Mouse (Mus musculus) myocyte (in vitro differentiated cells): ENCODE measurements around the gene Asb13.

Experiments
- E2F4 ChIP-seq: IDR thresholded peaks from one replicate; pipeline ENCODE4 v1.6.1; 2011; ENCODE audit warnings: mild to moderate bottlenecking, control low read depth, moderate library complexity; ENCODE audit not compliant: insufficient read depth
- MAX ChIP-seq: IDR thresholded peaks from one replicate; pipeline ENCODE4 v1.6.1; 2011; ENCODE audit warnings: low read depth, mild to moderate bottlenecking, control low read depth
- MYOD1 ChIP-seq, 3 experiments: IDR thresholded peaks; one replicate each; pipeline ENCODE4 v1.6.1; 2011; ENCODE audit warnings: control low read depth in 2 of 3, low read depth in 2 of 3, mild to moderate bottlenecking in 2 of 3, moderate library complexity in 1 of 3; ENCODE audit not compliant: insufficient read length in 2 of 3, control insufficient read depth in 1 of 3
- MYOG ChIP-seq, 3 experiments: IDR thresholded peaks; one replicate each; pipeline ENCODE4 v1.6.1; 2011; ENCODE audit warnings: control low read depth in 2 of 3, low read depth in 2 of 3, mild to moderate bottlenecking in 2 of 3; ENCODE audit not compliant: insufficient read length in 2 of 3, control insufficient read depth in 1 of 3, insufficient read depth in 1 of 3
- POLR2A ChIP-seq: IDR thresholded peaks from one replicate; pipeline ENCODE4 v1.6.1; 2011; ENCODE audit warnings: low read depth, mild to moderate bottlenecking, control low read depth, moderate library complexity; ENCODE audit not compliant: insufficient read length
- POLR2AphosphoS2 ChIP-seq: IDR thresholded peaks from one replicate; pipeline ENCODE4 v1.6.1; 2011; ENCODE audit warnings: low read depth, control low read depth; ENCODE audit not compliant: insufficient read length
- REST ChIP-seq: IDR thresholded peaks from one replicate; pipeline ENCODE4 v1.6.1; 2011; ENCODE audit warnings: mild to moderate bottlenecking, control low read depth, moderate library complexity; ENCODE audit not compliant: insufficient read depth, insufficient read length
- SRF ChIP-seq: IDR thresholded peaks from one replicate; pipeline ENCODE4 v1.6.1; 2011; ENCODE audit warnings: low read depth; ENCODE audit not compliant: control insufficient read depth, insufficient read length
- TCF12 ChIP-seq: IDR thresholded peaks from one replicate; pipeline ENCODE4 v1.6.1; 2011; ENCODE audit warnings: mild to moderate bottlenecking, control low read depth; ENCODE audit not compliant: poor library complexity, insufficient read depth, severe bottlenecking
- TCF3 ChIP-seq: IDR thresholded peaks from one replicate; pipeline ENCODE4 v1.6.1; 2011; ENCODE audit warnings: low read depth, control low read depth; ENCODE audit not compliant: insufficient read length
- USF1 ChIP-seq: IDR thresholded peaks from one replicate; pipeline ENCODE4 v1.6.1; 2011; ENCODE audit warnings: low read depth, mild to moderate bottlenecking, control low read depth, moderate library complexity

DNA sequence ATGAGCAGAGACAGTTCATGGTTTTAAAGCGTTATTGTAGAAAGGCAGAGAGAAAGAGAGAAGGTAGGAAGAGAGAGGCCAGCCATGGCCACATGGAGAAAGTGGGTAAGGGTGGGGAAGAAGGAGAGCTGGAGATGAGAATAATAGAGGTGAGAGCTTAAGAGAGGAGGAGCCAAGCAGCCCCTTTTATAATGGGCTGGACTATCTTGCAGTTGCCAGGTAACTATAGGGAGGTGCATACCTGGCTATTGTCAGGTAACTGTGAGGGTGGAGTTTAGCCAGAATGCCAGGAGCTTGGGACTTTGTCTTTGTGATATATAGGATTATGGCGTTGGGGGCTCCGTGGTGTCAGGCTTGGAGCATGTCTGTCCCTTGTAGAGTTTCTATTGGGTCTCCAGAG is 6.7 kb upstream of the Asb13 start:
- TF ChIP-seq TCF3 (no peak), POLR2AphosphoS2 (no peak), POLR2A (no peak), MAX (no peak), USF1 (no peak), SRF (no peak), TCF12 (no peak), MYOD1 (IDR thresholded peaks at IDR 0.05; ENCODE audit: control insufficient read depth in 1 of 3, insufficient read length in 2 of 3, low read depth in 2 of 3) (no peak), REST (no peak), MYOG (IDR thresholded peaks at IDR 0.05; ENCODE audit: control insufficient read depth in 1 of 3, insufficient read depth in 1 of 3, insufficient read length in 2 of 3, low read depth in 2 of 3) (no peak), E2F4 (no peak)
